Mouse (Mus musculus) midbrain, embryonic 15.5 days (tissue): Measurements from ENCODE around the gene Syn3. TPM values are rescaled to one million over a fixed set of nuclear protein-coding genes. Genes with fewer than 3 reads are reported as not detected.

Source experiments
- ATAC-seq: fragments of 200-750 bp; cut with Nextera tagmentation; replicated peaks from 2 replicates; pipeline ENCODE4 v1.8.0; 2017; ENCODE audit warnings: moderate TSS enrichment
- H3K27ac ChIP-seq: fragments of 300-500 bp; sonication (generic); 2 replicates; pipeline ENCODE4 v1.5.1; 2015; ENCODE audit warnings: mild to moderate bottlenecking, inconsistent platforms
- H3K27me3 ChIP-seq: fragments of 300-500 bp; sonication (generic); replicated peaks from 2 replicates; pipeline ENCODE4 v1.6.1; 2015; ENCODE audit warnings: inconsistent platforms
- H3K36me3 ChIP-seq: fragments of 300-500 bp; sonication (generic); replicated peaks from 2 replicates; pipeline ENCODE4 v1.6.1; 2015; ENCODE audit warnings: inconsistent platforms
- H3K4me1 ChIP-seq: fragments of 300-500 bp; sonication (generic); 2 replicates; pipeline ENCODE4 v1.6.1; 2015; ENCODE audit warnings: inconsistent platforms
- H3K4me2 ChIP-seq: fragments of 300-500 bp; sonication (generic); 2 replicates; pipeline ENCODE4 v1.6.1; 2015; ENCODE audit warnings: inconsistent platforms, mild to moderate bottlenecking, moderate library complexity
- H3K4me3 ChIP-seq: fragments of 300-500 bp; sonication (generic); 2 replicates; pipeline ENCODE4 v1.5.1; 2015; ENCODE audit warnings: mild to moderate bottlenecking, inconsistent platforms
- H3K9ac ChIP-seq: fragments of 300-500 bp; sonication (generic); 2 replicates; pipeline ENCODE4 v1.6.1; 2015; ENCODE audit warnings: mild to moderate bottlenecking, inconsistent platforms
- H3K9me3 ChIP-seq: fragments of 300-500 bp; sonication (generic); 2 replicates; pipeline ENCODE4 v1.6.1; 2016; ENCODE audit warnings: inconsistent platforms
- WGBS: fragments of 180-500 bp; shearing (Covaris S2); methylation state at CpG from one replicate; pipeline ENCODE4 v1.1.7; 2015; ENCODE audit warnings: mixed read lengths; 5-methylcytosine and 5-hydroxymethylcytosine counted together
- polyA plus RNA-seq: library from polyadenylated mRNA; unstranded; fragments of >200 nt; fragmentation: Nextera tagmentation; extraction: Ambion mirVana; gene quantifications from 2 replicates; pipeline ENCODE4 v1.2.1, GENCODE M21; 2015

Syn3 gene
- polyA plus RNA-seq, 1 experiment from 2014 or later: 31.7 TPM

DNA sequence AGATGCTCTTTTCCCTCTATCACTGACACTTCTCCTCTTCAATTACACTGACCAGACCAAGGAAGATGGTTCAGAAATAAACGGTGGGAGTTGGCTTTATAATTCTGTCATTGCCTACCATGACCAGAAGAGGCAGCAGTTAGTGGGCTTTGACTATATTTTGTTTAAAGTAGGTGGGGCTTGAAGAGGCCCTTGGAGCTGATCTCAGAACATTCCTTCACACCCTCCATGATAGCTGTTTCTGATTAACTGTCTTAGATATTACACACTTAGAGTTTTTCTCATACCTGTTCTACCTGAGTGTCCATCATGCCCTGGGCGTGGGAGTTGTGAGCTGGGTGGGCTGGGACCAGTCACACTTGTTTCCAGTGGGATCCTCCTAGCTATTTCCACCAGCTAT lies 170.0 kb downstream of the Syn3 start:
- H3K27me3 ChIP-seq: no peaks in the 10 kb centered on the region
- ATAC-seq: no peak
- H3K9ac ChIP-seq: no peak overlapping the region
- no peaks in the 10 kb centered on the region for H3K9me3 ChIP-seq
- H3K36me3 ChIP-seq: no peaks in the 10 kb centered on the region
- no peak overlapping the region for H3K27ac ChIP-seq
- H3K4me1 ChIP-seq: no peaks in the 10 kb centered on the region
- H3K4me2 ChIP-seq: no peak overlapping the region
- WGBS: 87% methylated on average over 2 of the region's 2 CpGs
- no peak overlapping the region for H3K4me3 ChIP-seq

DNA sequence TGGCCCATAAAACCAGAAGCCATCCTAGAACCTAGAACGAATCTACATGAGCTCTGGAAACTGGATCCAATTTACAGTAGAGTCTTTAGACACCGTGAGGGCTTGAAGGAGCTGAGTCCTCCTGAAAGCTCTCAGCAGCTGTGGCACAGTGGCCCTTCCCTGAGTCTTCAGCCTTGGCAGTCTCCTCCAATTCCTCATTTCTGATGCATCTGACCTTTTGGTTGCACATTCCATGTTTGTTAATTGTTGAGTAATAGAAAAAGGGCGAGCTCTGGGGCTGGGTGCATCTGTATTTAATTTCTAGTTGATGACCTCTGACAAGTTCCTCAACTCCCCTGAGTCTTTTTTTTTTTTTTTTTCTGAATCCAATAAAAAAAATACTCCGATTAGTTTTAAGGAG lies 170.6 kb downstream of the Syn3 start:
- no peak overlapping the region for H3K4me2 ChIP-seq
- no peak overlapping the region for H3K4me3 ChIP-seq
- WGBS: 94% methylated on average over 4 of the region's 4 CpGs
- H3K4me1 ChIP-seq: no peaks in the 10 kb centered on the region
- H3K27me3 ChIP-seq: no peaks in the 10 kb centered on the region
- ATAC-seq: no peak
- H3K27ac ChIP-seq: no peak overlapping the region
- H3K9me3 ChIP-seq: no peaks in the 10 kb centered on the region
- no peak overlapping the region for H3K9ac ChIP-seq
- H3K36me3 ChIP-seq: no peaks in the 10 kb centered on the region

DNA sequence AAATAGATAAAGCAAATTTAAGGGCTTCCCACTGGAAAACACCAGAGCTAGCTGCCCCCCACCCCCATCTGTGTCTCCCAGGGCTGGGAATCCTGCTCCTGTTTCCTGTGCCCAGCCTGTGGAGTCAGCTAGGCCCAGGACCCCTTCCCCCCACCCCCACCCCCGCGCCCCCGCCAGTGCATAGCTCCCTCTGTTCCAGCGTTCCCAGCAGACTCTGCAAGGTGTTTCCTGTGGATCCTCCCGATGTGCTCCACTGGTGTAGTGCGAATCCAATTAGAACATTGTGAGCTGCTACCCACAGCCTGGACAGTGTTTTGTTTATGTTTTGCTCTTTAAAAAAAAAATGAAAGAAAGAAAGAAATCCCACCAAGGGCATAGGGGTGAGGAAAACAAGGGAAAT lies 173.4 kb downstream of the Syn3 start:
- Histone ChIP-seq H3K4me2 (no peak overlapping the region), H3K4me1 (no peaks in the 10 kb centered on the region), H3K27me3 (no peaks in the 10 kb centered on the region), H3K9ac (no peak overlapping the region), H3K4me3 (no peak overlapping the region), H3K9me3 (no peaks in the 10 kb centered on the region), H3K27ac (no peak overlapping the region), H3K36me3 (no peaks in the 10 kb centered on the region)
- no peak for ATAC-seq
- WGBS: 38% methylated on average over 6 of the region's 6 CpGs

DNA sequence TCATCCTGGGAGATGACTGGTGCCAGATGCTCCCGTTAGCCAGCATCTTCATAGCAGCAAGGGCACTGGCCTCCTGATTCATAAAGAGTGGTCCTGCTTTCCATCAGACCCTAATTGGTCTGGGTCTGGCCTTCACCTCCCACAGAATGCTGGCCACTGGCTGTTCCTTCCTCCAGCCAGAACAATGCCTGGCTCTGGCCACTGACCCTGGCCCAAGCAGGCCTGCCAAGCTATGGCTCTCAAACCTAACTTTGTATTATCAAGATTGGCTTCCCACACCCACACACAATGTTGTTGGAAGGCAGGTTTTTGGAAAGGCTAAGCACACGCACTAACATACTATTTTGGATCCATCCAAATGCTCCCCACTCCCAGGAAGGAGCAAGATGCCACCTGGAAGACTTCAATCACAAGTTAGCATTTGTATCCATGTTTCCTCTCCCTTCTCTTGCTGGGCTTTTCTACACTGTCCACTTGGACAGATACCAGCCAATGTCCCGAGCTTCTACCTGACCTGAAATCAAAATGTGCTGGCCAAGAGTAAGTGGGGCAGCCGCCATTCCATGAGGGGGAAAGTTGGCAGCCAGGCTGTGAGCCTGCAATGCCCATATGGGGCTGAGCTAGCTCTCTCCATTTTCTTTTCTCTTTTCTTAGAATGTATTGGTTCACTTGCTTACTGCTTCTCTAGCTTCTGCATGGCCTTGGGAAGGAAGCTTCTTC lies 175.3 kb downstream of the Syn3 start:
- Histone ChIP-seq H3K4me3 (no peak overlapping the region), H3K27me3 (no peaks in the 10 kb centered on the region), H3K27ac (no peak overlapping the region), H3K9me3 (no peaks in the 10 kb centered on the region), H3K4me1 (no peaks in the 10 kb centered on the region), H3K36me3 (no peaks in the 10 kb centered on the region), H3K4me2 (no peak overlapping the region), H3K9ac (no peak overlapping the region)
- ATAC-seq: no peak
- WGBS: 86% methylated on average over 4 of the region's 4 CpGs

DNA sequence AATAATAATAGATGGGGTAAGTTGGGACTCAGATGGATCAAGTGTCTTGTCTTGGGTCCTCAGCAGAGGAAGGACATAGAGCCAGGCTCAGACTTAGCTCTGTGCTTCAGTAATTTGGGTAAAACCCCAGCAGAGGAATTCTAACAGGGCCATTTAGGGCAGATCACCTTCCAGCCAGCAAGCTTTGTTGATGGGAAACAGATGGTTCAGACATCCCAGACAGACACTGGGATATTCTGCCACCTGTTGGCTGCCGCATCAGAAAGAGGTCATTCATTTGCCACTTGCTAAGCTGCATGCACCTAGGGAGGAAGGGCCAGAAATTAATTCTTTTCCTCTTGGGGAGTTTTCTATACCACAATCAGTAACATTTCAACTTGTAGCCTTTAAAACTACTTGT lies 176.7 kb downstream of the Syn3 start:
- H3K9me3 ChIP-seq: no peaks in the 10 kb centered on the region
- no peak overlapping the region for H3K27ac ChIP-seq
- H3K4me2 ChIP-seq: no peak overlapping the region
- H3K36me3 ChIP-seq: no peaks in the 10 kb centered on the region
- H3K9ac ChIP-seq: no peak overlapping the region
- H3K27me3 ChIP-seq: no peaks in the 10 kb centered on the region
- WGBS: 79% methylated on average over 1 of the region's 1 CpGs
- H3K4me1 ChIP-seq: no peaks in the 10 kb centered on the region
- H3K4me3 ChIP-seq: no peak overlapping the region
- no peak for ATAC-seq

DNA sequence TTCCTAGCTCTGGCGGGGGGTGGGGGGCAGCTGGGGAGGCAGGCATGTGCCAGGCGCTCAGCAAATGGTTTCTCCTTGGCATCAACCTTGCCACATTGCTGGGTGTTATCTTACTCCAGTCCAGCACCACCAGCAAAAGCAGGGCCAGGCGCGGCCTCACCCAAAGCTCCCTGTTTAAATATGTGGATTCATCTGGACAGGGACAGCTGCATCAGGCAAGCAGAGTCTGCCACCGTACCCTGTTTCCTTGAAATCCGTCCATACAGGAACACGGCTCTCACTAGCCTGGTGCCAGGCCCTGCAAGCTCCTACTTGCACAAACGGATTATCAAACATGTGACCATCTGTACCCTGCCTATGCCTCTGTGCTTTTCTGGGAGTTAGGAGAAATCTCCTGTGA lies 177.5 kb downstream of the Syn3 start:
- Histone ChIP-seq H3K36me3 (no peaks in the 10 kb centered on the region), H3K27ac (no peak overlapping the region), H3K4me2 (no peak overlapping the region), H3K27me3 (no peaks in the 10 kb centered on the region), H3K4me1 (no peaks in the 10 kb centered on the region), H3K9me3 (no peaks in the 10 kb centered on the region), H3K9ac (no peak overlapping the region), H3K4me3 (no peak overlapping the region)
- ATAC-seq: no peak; the same call in 1 of the 2 replicates
- 74% methylated on average over 8 of the region's 8 CpGs for WGBS

DNA sequence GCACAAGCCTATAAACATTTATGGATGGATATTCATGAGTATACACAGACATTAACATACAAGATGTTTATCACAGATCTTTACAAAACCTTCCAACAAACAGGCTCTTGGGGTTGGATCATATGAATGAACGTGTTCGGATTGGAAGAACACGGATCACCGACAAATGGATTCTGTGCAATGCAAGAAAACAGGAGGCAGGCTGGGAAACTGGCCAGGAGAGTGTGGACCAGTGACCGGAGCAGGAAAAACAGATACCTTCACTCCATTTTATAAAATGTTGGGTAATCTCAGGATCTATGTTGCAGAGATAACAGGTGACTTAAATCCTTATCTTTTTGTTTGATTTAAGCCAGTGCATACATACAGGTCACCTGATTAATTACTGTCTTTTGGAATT lies 178.5 kb downstream of the Syn3 start:
- no peak overlapping the region for H3K4me2 ChIP-seq
- no peak overlapping the region for H3K4me3 ChIP-seq
- WGBS: 82% methylated on average over 5 of the region's 5 CpGs
- no peaks in the 10 kb centered on the region for H3K9me3 ChIP-seq
- no peaks in the 10 kb centered on the region for H3K36me3 ChIP-seq
- H3K4me1 ChIP-seq: no peaks in the 10 kb centered on the region
- H3K27ac ChIP-seq: no peak overlapping the region
- no peak overlapping the region for H3K9ac ChIP-seq
- ATAC-seq: no peak
- H3K27me3 ChIP-seq: no peaks in the 10 kb centered on the region

DNA sequence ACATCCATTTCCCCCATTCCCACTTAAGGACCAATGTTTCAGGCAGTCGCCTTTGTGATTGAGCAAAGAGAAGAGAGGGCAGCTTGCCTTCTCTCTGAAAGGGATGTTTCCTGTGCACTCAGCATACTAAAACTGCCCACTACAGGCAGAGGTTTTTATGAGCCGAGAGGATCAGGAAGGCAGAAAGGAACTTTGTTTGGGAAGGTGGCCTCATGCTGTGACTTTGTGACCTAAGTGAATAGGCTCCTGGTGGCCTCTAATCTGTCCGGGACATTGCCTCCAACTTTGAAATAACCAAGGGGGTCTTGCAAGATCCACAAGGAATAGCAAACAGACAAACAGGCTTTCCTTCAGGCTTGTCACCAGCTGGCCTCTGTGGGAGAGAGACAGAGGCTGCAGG lies 179.2 kb downstream of the Syn3 start:
- Histone ChIP-seq H3K9me3 (no peaks in the 10 kb centered on the region), H3K4me1 (no peaks in the 10 kb centered on the region), H3K4me3 (no peak overlapping the region), H3K9ac (no peak overlapping the region), H3K27me3 (no peaks in the 10 kb centered on the region), H3K36me3 (no peaks in the 10 kb centered on the region), H3K4me2 (no peak overlapping the region), H3K27ac (no peak overlapping the region)
- WGBS: 3% methylated on average over 3 of the region's 3 CpGs
- no peak for ATAC-seq

DNA sequence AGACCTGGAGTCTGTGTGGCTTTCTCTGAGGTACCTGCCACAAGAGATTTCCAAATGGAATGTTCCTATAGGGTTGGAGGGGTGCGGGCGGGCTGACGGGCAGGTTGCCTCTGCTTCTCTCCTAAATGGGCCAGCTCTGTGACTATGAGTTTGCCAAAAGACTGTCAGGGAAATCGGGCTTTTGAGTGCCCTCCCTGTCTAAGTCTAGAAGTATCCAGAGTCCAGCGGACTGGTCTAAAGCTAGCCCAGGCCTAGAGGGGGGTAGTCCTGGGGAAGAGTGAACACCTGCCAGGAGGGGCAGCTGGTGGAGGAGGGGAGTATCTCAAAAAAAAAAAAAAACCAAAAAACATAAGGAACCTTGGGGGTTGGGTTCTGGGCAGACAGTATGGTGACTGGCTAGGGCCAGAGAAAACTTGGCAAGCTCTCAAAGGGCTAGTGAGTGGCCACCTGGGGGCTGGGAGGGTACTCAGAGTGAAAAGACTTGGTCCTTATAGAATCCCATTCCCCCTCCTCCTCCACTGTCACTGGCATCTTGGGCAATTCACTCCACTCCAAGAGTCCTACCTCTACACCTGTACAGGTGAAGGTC lies 180.1 kb downstream of the Syn3 start:
- ATAC-seq: no peak
- Histone ChIP-seq H3K9me3 (no peaks in the 10 kb centered on the region), H3K27ac (no peak overlapping the region), H3K9ac (no peak overlapping the region), H3K4me2 (no peak overlapping the region), H3K4me3 (no peak overlapping the region), H3K36me3 (no peaks in the 10 kb centered on the region), H3K4me1 (no peaks in the 10 kb centered on the region), H3K27me3 (no peaks in the 10 kb centered on the region)
- WGBS: 74% methylated on average over 5 of the region's 5 CpGs

DNA sequence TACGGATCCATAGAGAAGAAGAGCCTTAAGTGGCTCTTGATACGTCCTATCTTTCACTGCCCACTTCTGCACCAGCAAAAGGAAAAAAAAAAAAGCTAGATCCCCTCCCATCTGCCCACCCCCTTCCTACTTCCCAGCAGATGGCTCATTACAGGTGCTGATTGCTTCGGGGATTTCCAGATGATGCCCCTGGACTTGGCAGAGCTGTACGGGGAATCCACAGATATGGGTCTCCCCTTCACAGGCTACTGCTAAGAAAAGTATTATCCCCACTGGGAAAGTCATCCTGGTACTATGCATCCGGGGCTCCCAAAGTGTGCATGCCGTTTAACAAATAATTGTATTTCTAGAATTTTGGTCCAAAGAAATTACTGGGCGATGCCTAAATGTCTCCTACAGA lies 181.1 kb downstream of the Syn3 start:
- H3K4me1 ChIP-seq: no peaks in the 10 kb centered on the region
- WGBS: 67% methylated on average over 7 of the region's 7 CpGs
- no peaks in the 10 kb centered on the region for H3K27me3 ChIP-seq
- no peaks in the 10 kb centered on the region for H3K36me3 ChIP-seq
- no peak for ATAC-seq
- H3K27ac ChIP-seq: no peak overlapping the region
- H3K9ac ChIP-seq: no peak overlapping the region
- no peaks in the 10 kb centered on the region for H3K9me3 ChIP-seq
- H3K4me2 ChIP-seq: no peak overlapping the region
- no peak overlapping the region for H3K4me3 ChIP-seq

DNA sequence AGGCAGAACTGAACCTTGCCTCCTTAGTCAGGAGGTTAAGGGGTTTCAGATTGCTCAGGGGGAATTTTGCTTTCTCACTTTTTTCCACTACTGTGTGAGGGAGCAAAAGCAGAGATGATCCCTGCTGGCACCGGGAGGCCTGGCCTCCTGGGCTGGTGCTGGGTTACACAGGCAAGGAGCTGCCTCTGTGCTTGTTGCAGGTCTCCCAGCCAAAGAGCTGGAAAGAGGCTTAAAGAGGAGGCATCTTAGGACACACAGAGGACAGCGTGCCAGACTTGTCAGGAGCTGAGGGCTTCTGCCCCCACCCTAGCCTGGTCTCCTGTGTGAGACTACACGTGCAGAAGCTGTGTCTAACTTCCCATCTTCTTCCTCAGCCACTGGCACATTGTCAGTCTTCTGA lies 183.2 kb downstream of the Syn3 start:
- no peak overlapping the region for H3K9ac ChIP-seq
- no peaks in the 10 kb centered on the region for H3K27me3 ChIP-seq
- ATAC-seq: no peak
- WGBS: 53% methylated on average over 3 of the region's 3 CpGs
- no peak overlapping the region for H3K27ac ChIP-seq
- no peaks in the 10 kb centered on the region for H3K4me1 ChIP-seq
- H3K36me3 ChIP-seq: no peaks in the 10 kb centered on the region
- no peaks in the 10 kb centered on the region for H3K9me3 ChIP-seq
- no peak overlapping the region for H3K4me3 ChIP-seq
- H3K4me2 ChIP-seq: no peak overlapping the region

DNA sequence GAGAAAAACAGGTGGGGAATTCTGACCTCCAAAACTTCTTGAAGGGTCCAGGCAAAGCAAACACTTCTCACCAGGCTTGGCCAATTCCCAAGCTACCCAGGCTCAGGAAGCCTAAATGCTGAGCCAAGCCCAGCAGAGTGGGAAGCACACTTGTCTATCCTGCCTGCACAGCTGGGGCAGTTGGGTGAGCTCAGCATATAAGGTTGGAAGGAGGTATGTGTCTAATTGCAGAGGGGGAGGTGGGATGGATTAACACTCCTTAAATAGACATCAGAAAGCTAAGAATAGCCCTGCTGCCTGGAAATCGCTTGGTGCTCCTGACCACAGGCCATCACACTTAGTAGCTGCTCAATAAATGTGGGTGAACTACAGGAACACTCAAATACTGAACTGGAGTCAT lies 185.2 kb downstream of the Syn3 start:
- no peak overlapping the region for H3K4me3 ChIP-seq
- no peaks in the 10 kb centered on the region for H3K36me3 ChIP-seq
- no peak overlapping the region for H3K9ac ChIP-seq
- H3K4me2 ChIP-seq: no peak overlapping the region
- H3K27me3 ChIP-seq: no peaks in the 10 kb centered on the region
- no peak for ATAC-seq
- H3K4me1 ChIP-seq: no peaks in the 10 kb centered on the region
- 85% methylated on average over 1 of the region's 1 CpGs for WGBS
- H3K27ac ChIP-seq: no peak overlapping the region
- no peaks in the 10 kb centered on the region for H3K9me3 ChIP-seq

DNA sequence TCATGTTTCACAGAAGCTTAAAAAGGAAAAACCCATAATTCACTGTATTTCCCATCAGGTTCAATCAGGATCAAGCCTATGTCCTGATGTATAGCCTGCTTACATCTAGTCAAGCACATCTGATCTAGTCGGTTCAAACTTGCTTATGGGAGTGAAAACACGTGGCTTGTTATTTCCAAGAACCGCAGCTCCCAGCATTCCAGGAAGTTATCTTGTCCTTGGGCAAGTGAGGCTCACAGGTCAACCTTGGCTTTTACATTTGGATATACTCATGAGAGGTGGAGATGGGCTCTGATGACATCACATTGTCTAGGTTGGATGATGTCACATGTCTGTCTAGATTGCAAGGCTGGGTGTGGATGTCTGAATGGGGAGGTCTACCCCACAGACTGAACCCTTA lies 185.7 kb downstream of the Syn3 start:
- H3K4me3 ChIP-seq: no peak overlapping the region
- H3K27me3 ChIP-seq: no peaks in the 10 kb centered on the region
- no peak overlapping the region for H3K9ac ChIP-seq
- H3K4me1 ChIP-seq: no peaks in the 10 kb centered on the region
- no peaks in the 10 kb centered on the region for H3K36me3 ChIP-seq
- H3K27ac ChIP-seq: no peak overlapping the region
- 88% methylated on average over 3 of the region's 3 CpGs for WGBS
- no peak overlapping the region for H3K4me2 ChIP-seq
- no peak for ATAC-seq
- no peaks in the 10 kb centered on the region for H3K9me3 ChIP-seq
